Mouse (Mus musculus) gastrocnemius, postnatal 14 days (tissue): ENCODE data around the gene Rab3gap2. TPM values are rescaled to one million over a fixed set of nuclear protein-coding genes. Genes with fewer than 3 reads are reported as not detected.

Experiments used
- DNase-seq: peaks from one replicate; pipeline ENCODE4 v3.0.0; 2021; ENCODE audit warnings: mixed read lengths
- intact Hi-C: fragments of 180-260 bp; cut with DNase I; formaldehyde crosslinking; loops from one replicate; pipeline ENCODE4 v1.15.1; 2025; ENCODE audit warnings: low total_unique reads
- long read RNA-seq, 2 experiments: library from polyadenylated mRNA; stranded (forward); transcript quantifications; one replicate each; pipeline ENCODE4 v2.0.0; 2021
- total RNA-seq, 2 experiments: library from RNA; stranded (reverse); gene quantifications; 2 replicates each; pipeline ENCODE4 v1.2.3; 2021

The Rab3gap2 gene
- total RNA-seq = 10 to 100 TPM; 15.2 to 18.1 TPM
- long read RNA-seq, experiment 1, full-length matches to known transcripts = 8 of 10 reads
- long read RNA-seq, experiment 1, partial matches to known transcripts = 1 of 10 reads
- long read RNA-seq, experiment 1, other reads (novel, unspliced or antisense) = 1 of 10 reads
- long read RNA-seq, experiment 2, full-length matches to known transcripts = 16 of 19 reads
- long read RNA-seq, experiment 2, partial matches to known transcripts = 0 of 19 reads
- long read RNA-seq, experiment 2, other reads (novel, unspliced or antisense) = 3 of 19 reads

GRCm38 (mm10) chr1:185203909-185204661 is at the start of gene Rab3gap2:
Rab3gap2 (plus strand) TSS chr1:185204117.
- intact Hi-C loops = no loop called here
- peak; percentile 100 for DNase-seq

DNA sequence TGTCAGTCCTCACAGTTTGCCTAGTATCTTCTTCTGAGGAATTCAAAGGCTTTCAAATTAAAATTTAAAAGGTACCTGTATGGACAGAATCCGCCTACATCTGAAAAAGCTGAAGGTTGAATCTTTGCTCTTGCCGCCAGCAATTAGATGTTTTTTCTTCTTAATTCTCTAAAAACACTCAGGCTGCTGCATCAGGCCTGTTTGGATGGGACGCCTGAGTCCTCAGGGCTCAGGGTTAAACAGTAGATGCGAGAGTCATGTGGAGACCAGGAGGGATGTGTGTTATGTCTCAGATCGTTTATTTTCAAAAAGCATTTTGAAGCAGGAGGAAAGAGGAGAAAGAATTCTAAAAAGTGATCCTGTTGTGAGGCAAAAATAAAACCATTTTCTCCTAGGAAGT is 30.3 kb upstream of the Rab3gap2 start:
- DNase-seq = no peak
- intact Hi-C loops = no loop called here

GRCm38 (mm10) chr1:185177860-185178259 is 26.1 kb upstream of the Rab3gap2 start:
- intact Hi-C loops = no loop called here

DNA sequence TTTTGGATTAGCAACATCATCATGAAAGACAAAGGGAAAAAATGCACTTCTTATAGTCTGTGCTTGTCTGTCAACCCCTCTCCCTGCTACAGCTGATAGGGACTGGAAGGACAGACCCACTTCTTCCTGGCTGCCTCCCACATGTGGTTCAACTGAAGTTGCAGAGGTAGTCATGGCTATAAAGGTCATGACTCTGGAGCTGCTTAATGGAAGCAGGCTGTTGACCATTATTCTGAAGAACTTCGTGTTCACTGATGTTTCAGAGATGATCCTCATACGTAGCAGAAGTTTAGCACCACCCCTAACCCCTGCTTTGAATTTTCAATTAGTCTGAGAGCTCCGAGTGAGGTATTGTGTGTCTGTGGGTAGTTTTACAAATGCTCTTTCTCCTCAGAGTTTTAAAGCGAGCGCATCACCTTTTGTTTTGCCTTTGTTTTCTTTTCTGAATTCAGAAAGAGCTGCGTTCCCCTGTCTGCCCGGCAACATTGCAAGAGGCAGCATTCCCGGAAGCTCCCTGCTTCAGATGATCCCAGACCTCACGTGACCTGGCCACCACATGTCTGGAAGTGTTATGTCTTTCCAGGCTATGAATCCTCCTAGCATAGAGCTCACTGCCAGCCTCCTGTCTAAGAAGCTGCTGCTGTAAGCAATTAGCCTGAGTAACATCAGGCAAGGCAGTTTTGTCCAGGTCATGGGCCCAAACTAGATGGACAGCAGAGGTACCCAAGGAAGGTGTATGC is 20.2 kb upstream of the Rab3gap2 start:
- intact Hi-C loops = no loop called here
- DNase-seq = peak; percentile 69

More at GRCm38 (mm10) chr1:185177860-185178259, 26.1 kb upstream of the Rab3gap2 start:
- DNase-seq = no peak

GRCm38 (mm10) chr1:185185556-185185955 is 18.4 kb upstream of the Rab3gap2 start:
- DNase-seq = no peak
- intact Hi-C loops = loop anchor here (5.0 kb wide), 1 partner anchor 218 kb away; no protein-coding TSS in a partner anchor

DNA sequence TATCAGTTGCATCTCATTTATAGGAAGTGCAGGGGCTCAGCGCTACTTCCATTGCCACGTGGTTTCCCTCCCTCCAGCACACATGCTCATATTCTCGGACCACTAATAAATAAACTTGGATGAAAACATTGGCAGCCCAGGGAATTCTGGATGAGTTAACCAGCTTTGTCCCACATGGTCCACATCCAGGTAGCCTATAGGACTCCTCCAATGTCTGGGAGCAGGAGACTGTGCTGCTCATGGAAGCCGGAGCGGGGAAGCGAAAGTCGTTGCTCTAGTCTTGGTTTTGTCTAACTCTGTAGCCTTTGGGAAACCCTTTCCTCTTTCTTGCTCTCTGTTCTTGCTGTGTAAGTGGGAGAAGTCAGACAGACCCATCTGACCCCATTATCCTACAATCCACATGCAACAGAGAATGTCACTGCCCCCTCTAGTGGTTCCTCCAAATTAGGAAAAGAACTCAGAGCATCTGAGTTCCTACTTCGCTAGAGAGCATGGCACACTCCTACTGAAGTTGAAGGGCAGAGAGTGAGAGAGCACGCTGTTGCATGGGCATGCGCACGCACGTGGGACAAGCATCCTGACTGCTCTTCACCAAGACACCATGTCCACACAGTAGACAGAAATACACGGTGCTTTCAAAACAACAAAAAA is 16.7 kb upstream of the Rab3gap2 start:
- no peak for DNase-seq
- intact Hi-C loops = loop anchor here (5.0 kb wide), 1 partner anchor 220 kb away; no protein-coding TSS in a partner anchor

DNA sequence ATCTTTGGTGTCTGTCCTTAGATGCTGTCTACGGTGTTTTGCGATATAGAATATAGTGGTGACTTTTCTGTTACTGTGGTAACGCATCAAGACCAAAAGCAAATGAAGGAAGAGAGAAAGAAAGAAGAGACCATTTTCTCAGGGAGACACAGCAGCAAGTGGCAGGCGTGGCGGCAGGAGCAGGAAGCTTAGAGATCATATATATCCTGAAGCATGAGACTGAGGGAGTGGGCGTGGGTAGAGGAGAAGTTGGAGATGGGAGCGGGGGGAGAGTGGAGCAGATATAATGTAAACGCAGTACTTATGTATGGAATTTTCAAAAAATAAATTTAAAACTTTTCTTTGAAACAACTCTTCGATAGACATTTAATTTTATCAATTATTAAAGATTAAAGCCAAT is 14.0 kb upstream of the Rab3gap2 start:
- no peak for DNase-seq
- intact Hi-C loops = loop anchor here (5.0 to 10.0 kb wide), 2 partner anchors 223 to 335 kb away; no protein-coding TSS in a partner anchor

GRCm38 (mm10) chr1:185192087-185192486 is 11.8 kb upstream of the Rab3gap2 start:
- DNase-seq = no peak
- intact Hi-C loops = loop anchor here (10.0 kb wide), 1 partner anchor 337 kb away; no protein-coding TSS in a partner anchor

GRCm38 (mm10) chr1:185193509-185193908 is 10.4 kb upstream of the Rab3gap2 start:
- intact Hi-C loops = loop anchor here (10.0 kb wide), 1 partner anchor 339 kb away; no protein-coding TSS in a partner anchor
- DNase-seq = no peak

GRCm38 (mm10) chr1:185196323-185196722 is 7.6 kb upstream of the Rab3gap2 start:
- DNase-seq = no peak
- intact Hi-C loops = loop anchor here (10.0 kb wide), 1 partner anchor 342 kb away; no protein-coding TSS in a partner anchor

DNA sequence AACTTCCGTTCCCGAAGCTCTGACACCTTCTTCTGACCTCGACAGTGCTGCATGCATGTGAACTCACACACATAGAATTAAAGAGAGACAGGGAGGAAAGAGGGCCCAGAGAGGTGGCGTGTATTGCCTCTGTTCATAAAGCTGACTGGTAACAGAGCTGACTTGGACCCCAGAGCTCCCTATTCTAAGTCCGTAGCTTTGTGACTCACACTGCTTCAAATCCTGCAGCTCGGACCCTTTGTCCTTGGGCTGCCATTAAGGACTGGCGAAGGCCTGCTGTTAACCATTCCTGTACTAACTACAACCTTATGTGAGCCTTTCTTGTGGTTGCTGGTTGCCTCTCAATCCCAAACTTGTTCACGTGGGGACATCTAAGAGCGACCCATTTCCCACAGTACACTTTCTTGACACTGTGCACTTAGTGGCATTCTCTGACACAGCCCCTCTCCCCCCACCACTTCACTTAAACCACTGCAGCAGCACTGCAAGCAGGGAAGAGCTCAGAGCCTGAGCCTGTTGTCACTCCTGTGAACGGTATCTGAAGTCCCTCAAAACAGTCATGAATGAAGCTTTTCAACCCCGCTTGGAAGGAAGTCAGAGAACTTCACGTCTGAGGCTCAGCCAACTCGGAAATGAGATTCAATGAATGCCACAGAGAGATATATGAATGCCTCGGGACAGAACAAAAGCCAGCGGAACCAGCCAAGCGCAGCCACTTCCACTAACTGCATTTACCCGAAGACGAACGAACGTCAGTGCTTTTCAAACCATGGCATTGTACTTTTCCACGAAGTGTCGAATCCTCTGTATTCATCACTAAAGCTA is 3.1 kb upstream of the Rab3gap2 start:
- DNase-seq = no peak
- intact Hi-C loops = no loop called here

GRCm38 (mm10) chr1:185201994-185202393 is 1.9 kb upstream of the Rab3gap2 start:
- intact Hi-C loops = no loop called here
- no peak for DNase-seq

- intact Hi-C loops = no loop called here
- DNase-seq = no peak
Observed at GRCm38 (mm10) chr1:185203196-185203908, 565 bp upstream of the Rab3gap2 start.

GRCm38 (mm10) chr1:185205090-185205489 is 1.2 kb downstream of the Rab3gap2 start:
- no peak for DNase-seq
- intact Hi-C loops = no loop called here

DNA sequence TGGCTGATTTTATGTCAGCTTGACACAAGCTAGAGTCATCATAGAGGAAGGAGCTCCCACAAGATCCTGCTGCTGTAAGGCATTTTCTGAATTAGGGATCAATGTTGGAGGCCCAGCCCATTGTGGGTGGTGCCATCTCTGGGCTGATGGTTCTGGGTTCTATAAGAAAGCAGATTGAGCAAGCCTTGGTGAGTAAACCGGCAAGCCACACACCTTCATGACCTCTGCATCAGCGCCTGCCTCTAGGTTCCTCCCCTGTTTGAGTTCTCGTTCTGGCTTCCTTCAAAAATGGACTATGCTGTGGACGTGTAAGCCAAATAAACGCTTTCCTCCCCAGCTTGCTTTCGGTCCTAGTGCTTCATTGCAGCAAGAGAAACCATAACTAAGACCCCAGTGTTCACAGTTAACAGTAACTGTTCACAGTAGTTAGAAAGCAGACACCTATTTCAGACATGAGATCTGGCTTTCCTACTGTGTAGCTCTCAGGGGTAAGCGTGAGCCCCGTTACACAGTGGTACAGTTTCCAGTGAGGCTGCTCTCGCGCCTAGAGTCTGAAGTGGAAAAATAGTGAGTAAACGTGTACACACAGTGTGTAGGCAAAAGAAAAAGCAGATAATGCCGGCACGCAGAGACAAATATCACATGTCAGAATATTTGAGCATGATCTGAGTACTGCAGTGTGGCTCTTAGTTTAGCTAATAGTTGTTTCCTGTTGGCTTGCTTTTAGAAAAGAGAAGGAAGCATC is 4.1 kb downstream of the Rab3gap2 start:
- no peak for DNase-seq
- intact Hi-C loops = no loop called here

GRCm38 (mm10) chr1:185208766-185209165 is 4.8 kb downstream of the Rab3gap2 start:
- no peak for DNase-seq
- intact Hi-C loops = no loop called here

GRCm38 (mm10) chr1:185209641-185210176 is 5.8 kb downstream of the Rab3gap2 start:
- intact Hi-C loops = no loop called here
- no peak for DNase-seq
